Mouse (Mus musculus) neural tube, embryonic 10.5 days (tissue): ENCODE measurements around the gene Irf1.

Source experiments
- DNase-seq: peaks from one replicate; pipeline ENCODE4 v3.0.0-alpha.2; 2017; ENCODE audit warnings: low spot score; ENCODE audit errors: extremely low spot score

Gene Irf1

DNA sequence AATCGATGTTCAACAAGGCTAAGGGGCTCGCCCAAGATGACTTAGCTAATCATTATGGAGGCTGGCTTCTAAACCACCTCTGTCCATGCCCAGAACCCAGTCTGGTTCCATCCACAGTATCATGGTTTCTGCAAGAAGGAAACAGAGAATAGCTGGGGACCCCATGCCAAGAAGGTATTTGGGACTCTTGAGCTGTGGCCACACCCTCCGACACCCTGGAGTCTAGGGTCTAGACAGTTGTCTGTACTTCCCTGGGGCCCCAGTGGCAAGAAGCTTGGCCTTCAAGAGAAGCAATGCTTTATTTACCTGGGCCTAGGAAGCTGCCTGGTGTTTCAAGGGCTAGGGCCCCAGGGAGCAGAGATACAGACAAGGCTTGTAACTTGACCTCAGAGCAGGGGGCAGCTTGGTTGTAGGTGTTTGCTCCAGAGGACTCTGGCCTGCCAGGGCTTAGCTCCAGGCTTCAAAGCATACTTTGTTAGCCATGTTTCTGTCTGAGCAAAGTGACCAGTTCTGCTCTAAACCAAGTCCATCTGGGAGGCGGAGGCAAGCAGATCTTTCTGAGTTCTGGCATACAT, 11.5 kb downstream of the Irf1 start:
- no peak for DNase-seq

DNA sequence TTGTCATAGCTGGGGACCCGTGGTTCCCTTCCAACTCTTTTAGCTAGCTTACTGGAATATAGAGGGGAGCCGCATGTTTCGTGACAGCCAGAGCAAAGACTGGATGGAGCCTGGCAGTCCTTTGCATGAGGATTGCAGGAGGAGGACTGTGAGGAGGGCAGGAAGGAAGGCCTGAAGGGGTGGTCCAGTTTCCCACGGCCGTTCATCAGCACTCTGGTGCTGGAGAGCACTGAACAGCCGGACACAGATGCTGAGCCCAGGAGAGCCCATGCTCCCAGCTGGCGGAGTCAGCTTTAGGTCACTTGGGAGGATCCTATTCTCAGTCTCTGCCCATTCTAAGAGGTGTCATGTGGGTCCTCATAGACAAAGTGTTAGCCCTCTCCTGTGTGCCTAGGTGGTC, 12.2 kb downstream of the Irf1 start:
- DNase-seq, result no peak

DNA sequence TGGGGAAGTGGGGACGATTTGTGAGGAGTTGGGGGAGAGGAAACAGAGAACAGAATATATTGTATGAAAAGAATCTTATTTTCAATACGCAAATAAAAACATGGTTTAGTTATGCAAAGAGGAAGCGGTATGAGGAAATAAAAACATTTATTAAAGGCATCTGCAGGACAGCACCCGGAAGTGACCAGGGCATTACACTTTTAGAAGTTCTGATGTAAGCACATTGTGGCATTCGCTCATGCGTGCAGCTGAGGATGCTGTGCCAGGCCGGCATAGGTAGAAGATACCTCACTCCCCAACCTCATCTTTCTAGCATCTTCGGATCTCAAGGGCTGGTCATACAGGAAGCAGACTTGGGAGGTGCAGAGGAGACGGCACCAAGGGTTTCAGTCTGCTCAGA, 13.5 kb downstream of the Irf1 start:
- DNase-seq, result no peak

DNA sequence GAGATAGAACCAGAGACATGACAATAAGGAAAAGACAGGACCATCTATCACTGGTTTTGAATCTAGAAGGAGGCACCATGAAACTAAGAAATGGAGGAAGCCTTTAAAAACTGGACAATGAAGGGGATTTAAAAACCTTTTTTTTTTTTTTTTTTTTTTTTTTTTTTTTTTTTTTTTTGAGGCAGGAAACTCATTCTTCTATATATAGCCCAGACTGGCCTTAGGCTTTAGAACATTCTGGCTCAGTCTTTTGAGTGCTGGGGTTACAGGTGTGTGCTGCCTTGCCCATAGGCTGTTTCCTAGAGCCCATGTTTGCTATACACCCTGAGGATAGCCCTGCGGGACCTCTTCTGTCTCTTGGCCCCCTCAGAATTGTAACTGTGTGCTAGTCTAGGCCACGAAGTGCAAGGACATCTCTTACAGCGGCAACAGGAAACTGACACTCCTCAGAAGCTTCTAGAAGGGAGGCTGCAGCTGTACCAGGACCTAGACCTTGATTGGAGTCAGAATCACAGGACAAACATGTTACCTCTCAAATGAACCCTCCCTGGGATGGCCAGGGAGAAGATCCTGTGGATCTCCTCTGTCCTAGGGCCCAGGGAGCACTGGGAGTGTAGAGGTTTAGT, 15.6 kb downstream of the Irf1 start:
- DNase-seq, result no peak

DNA sequence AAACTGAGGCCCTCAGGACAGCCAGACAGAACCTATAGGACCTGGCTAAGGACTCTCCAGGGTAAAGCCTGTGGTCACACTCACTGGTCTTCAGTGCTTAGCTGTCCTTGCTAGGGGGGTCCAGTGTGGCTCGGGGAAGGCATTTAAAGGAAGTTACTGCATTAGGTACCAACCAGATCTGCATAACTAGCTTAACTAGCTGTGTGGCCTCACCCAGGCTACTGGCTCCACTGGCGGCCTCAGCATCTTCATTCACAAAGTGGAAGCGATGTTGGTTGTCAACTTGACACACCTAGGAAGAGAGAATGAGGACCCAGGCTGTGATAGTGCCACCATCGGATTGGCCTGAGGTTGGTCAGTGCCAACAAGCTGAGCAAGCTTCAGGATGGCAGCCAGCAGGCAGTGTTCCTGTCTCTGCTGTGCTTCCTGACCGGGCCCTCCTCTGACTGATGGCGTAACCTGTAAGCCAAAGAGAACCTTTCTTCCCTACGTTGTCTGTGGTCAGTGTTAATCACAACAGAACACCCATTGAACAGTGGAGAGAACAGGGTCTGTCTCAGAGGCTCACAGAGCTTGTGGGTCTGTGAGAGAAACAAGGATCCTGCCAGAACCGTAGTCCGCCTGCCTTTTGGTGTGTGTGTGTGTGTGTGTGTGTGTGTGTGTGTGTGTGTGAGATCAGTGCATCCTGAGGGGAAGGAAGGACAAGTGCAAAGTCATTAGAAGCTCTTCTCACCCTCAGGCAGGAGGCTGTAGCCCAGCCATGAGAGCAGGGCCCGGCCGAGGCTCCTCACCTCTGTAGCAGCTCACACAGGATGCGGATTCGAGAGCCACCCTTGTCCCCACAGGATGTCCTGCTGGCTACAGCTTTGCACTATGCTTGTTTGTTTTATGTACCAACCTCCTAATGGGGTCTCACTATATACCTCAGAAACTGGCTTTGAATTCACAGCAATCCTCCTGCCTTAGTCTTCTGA, 16.5 kb downstream of the Irf1 start:
- DNase-seq, result no peak

DNA sequence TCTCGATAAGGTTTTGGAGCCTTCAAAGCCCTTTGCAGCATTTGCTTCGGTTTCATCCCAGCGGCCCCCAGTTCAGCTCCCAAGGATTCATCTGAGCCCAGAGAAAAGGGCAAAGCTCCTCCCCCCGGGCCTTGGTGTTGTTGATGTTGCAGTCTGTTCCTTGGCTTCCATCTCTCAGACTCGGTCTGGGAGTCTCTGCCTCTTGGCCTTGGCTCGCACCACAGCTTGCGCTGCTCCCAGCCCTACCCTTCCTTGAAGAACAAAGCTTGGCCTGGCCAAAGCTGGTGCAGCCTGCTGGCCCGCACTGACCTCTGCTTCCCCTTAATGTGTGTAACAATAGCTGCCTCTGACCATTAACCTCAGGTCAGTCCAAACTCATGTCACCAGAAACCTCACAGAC, 18.4 kb downstream of the Irf1 start:
- DNase-seq, result no peak

DNA sequence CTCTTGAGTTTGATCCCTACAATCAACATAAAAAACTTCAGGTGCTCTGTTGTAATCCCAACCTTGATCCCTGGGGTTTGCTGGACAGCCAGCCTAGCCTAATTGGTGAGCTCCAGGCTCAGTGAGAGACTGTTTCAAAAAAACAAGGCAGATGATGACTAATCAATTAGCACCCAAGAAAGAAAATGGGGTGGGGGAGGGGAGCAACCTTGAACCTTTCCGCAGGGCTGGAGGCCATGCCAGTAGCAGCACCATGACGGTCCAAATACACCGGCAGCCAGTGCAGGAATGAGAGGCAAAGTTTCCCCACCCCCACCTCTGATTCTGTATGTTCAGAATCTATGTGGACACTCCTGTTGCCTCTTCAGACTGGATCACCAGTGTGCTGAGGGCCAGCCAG, 19.5 kb downstream of the Irf1 start:
- no peak for DNase-seq

DNA sequence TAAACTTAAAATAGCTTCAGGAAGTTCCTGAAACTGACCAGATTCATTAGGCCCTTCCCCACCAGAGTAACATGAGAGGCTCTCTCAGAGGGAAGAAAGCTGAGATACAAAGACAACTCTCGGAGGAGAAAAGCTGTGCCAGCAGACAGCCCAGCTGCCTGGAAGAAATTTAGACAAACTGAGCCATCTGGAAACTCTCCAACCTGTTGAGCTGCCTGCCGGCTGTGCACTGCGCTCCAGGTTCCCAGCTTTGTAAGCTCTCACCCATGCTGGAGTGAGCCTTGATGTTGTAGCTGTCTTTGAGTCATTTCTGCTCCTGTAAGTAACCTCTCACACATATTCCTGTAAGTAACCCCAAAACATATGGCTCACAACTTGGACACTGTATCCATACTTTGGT, 23.2 kb downstream of the Irf1 start:
- DNase-seq, result no peak

DNA sequence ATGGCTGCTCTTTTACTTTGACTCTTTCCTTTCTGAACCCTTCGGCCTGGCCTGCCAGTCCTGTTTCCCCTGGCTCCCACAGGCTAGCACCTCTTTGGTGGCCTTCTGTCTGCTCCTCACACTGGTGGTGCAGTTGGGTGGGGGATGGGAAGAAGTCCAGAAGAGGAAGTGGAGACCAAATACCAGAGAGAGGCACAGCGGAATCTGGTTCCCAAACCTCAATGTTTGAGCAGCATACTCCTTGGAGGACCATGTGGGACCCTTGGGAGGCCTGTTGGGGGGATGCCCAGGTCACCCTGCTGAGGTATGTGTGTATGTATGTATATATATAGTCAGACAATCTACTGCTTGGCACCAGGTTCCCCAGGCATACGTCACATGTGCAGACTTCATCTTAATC, 24.2 kb downstream of the Irf1 start:
- DNase-seq, result no peak

DNA sequence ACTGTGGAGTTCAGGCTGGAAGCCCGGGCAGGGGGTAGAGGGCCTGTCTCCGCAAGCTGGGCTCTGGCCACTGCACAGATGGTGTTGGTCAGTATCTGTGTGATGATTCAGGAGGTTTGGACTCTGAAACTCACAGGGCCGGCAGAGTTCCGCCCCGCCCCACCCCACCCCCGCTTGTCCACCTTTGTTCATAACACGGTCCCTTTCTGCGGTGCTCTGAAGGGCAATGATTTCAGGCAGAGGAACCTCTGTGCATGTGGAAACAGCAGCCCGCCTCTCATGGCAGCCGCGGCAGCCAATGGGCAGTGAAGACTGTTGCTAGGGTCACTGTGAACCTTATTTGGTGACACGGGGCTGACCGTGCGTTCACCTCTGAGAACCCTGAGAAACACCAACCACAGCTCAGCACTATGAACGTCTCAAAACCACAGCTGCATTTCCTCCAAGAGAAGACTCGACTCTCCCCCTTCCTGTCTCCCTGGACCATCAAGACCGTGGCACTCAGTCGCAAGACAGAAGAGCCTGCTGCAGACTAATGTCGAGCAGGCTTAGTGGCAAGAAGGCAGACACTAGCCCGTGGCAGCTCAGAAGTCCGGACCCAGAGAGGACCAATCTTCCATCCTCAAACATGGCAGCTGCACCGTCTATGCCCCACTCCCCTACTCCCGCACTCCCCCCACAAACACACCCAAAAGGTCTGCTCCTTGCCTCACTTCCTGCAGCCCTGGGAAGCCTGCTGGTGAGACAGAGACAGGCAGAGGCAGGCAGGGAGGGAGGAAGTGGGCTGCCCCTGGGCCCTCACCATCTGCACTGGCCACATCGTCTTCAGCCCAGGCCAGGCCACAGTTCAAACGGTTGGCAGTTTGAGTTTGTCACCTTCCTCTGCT, 25.1 kb downstream of the Irf1 start:
- DNase-seq, result peak; percentile 29

DNA sequence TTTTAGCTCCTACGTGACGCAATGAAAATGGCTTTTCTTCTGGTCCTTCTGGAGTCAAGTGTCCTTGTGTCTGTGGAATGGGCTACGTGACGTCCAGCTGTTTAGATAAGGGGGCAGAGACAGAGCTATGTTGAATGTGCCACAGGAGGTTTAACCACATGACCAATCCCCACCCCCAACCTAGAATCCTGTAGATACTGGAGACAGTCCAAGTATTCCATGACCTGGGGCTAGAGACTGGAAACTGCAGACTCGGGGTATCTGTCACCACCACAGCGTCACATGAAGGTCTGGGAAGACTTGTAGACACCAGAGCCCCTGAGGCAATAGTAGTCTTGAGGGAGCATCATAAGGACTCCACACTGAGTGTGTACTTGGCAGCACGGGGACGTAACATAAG, 26.0 kb downstream of the Irf1 start:
- DNase-seq, result no peak

DNA sequence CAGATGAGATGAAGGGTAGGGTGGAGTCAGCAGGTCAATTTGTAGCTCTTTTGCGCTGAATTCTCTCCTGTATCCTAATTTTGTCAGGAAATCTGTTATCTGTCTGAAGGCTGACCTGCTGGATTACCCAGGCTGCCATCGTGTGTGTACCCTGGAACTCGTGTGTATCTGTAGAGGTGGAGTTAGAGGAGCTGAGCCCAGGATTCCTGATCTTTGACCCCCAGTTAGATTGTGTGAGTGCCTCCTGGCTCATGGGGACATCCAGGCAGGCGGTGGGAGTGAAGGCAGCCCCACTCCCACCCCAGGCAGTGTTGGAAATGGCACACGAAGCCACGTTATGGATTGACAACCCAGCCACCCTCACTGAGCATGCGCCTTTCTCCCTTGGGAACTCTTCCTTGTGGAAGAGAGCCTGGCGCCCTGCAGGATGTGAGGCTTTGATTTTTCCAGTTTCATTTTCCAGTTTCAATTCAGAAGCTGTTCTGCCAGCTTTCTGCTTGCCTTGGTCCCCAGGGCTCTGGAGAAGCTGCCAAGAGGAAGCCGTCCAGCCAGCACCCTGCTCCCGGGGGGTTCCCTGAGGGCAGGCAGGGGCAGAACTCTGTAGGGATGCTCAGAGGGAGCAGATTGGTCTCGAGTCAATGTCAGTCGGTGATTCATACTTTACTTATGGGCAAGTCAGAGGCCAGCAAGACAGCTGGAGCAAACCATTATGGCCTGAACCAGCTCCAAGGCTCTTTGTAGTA, 26.8 kb downstream of the Irf1 start:
- no peak for DNase-seq

DNA sequence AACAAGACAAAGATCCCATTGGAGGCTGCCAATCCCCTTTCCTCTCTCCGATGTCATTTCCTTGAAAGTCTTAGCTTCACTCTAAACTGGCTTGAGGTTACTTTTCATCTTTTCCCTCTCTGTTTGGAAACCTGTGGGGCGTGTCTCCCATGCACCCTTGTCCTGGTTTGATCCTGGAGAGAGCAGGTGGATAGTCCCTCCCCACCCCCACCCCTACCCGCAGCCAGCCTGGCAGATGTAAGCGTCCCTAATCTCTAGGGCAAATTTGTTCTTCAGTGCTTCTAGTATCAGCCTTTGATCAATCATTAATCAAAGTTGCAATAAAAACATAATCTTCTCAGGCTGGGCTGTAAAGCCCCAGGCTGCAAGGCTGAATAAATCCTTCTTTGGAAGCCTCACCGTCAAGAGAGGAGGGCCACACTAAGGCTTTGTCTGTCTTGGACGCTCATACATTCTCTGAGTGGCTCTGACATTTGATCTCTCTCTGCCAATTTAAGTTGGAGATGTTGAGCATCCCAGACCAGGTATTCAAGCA, 27.6 kb downstream of the Irf1 start:
- no peak for DNase-seq

DNA sequence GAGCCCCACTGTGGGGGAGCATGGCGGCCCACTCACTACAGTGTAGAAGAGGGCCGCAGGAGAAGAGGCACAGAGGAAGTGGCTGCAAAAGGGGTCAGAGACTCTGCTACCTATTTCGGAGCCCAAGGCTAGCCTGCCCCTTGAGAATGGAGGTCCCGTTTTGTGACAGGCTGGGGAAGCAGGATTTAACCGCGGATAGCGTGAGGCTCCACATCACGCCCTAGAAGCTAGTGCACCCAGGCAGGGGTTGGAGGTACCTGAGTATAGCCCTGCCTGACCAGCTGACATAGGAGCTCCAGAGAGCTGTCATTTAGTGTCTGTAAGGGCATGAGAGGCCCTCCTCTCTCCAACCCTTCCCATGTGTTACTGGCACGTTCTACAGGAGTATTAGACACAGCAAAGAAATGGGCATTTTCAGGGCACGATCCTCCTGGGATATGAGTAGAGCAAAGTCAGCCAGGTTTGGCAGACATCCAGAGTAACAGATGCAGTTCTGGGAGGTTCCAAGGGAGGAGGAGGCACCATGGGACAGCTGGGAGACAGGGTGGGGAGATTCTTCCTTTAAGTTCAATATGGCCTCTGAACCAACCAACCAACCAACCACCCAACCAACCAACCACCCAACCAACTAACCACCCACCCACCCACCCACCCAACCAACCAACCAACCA, 28.4 kb downstream of the Irf1 start:
- DNase-seq, result no peak

DNA sequence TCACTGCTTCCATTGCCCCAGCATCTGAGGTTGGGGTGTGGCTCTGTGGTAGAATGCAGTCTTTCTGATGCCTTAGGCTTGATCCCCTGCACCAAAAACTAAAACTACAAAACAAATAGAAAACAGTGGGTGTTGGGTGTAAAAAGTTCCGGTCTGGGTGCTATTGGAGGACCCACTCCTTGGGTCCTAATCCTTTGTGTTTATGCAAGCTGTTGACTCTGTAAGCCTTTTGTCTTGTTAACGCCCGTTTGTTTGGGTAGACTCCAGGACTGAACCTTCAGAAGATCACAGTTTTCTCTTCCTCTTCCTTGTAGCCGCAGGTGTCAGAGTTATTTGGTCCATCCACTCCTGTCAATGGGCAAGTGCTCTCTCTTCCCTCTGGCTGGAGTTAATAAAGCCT, 30.2 kb downstream of the Irf1 start:
- DNase-seq, result no peak

DNA sequence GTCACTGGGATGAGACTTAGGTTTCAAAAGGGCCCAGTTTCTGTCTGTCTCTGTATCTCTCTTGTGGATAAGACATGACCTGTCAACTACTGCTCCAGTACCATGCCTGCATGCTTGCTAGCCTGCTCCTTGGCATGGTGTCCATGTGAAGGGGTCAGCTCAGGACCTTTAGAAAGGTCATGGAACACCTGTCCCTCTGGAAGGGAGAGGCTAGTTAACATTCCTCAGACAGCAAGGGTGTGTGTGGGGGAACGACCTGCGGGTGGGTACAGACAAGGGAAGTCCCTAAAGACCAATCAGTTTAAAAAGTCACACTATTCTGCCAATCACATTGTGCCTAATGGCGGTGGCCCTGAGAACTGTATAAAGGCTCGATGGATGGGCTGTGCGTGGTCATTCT, 31.2 kb downstream of the Irf1 start:
- DNase-seq, result no peak

DNA sequence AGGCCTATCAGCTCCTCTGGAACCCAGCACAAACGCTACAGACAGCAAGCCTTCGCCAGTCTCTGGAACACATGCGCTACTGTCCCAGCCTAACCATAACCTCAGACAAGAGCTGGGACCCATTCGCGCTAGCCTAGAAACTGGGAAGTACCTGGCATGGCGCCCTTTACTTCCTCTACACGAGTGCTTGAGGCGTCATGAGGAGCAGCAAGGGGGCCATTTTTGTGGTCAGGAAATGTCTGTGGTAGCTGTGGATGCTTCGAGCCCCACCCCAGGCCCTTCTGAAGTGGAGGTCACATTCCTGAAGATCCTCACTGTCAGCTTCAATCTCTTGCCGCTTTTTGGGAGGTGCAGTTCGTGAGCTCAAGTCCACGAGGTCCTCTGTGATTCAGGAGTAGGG, 33.3 kb downstream of the Irf1 start:
- no peak for DNase-seq

DNA sequence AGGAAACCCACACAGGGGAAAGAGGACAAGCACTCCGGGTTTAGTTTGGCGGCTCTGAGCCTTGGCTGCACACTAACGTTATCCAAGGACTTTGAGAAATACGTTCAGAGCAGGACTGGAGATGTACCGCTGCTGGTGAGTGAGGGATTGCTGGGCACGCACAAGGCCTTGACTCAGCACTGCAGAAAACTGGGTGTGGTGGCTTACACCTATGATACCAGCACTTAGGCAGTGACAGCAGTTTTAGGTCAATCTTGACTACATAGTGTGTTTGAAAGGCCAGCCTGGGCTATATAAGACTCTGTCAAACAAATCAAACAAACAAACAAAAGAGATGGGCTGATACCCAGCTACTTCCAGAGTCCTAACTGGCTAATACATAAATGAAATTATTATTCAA, 33.7 kb downstream of the Irf1 start:
- DNase-seq, result no peak

DNA sequence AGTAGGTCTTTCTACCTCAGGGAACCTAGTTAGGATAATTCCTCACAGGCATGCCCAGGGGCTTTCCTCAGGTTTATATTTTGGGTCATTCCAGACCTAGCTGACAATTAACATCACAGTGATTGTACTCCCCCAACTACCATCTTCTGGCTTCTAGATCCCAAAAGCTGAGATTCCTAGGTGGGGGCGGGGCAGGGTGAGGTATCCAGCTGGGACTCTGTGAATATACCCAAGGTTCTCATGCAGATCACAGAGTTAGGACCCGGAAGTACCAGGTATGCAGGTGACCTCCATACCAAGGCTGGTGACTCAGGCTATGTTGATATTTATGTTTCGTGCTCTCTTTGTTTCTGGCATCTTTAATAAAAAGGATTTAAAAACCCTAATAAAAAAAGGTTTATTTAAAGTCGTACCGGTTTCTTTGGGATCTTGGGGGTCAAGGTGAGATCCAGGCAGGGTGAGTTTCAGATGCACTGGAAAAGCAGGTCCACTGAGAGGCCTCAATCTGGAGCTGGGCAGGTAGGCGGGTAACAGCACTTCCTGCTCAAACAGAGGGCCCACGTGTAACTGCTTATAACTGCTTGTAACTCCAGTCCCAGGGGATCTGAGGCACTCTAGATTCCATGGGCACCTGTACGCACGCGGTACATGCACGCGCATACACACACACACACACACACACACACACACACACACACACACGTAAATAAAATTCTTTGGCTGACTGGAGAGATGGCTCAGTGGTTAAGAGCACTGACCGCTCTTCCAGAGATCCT, 34.9 kb downstream of the Irf1 start:
- no peak for DNase-seq
